Mouse (Mus musculus) macrophage (primary cell): Measurements from ENCODE around the gene Kirrel. TPM values are rescaled to one million over a fixed set of nuclear protein-coding genes. Genes with fewer than 3 reads are reported as not detected.
"Not testable (repeated sequence)": the region's sequence is repeated elsewhere in the genome, so short reads cannot be mapped to it uniquely, and the experiment has no call there.

Source experiments
- H3K27ac ChIP-seq: fragments of 350-480 bp; formaldehyde crosslinking; 2 replicates; pipeline ENCODE4 v1.9.0; 2021
- H3K36me3 ChIP-seq: fragments of 350-480 bp; formaldehyde crosslinking; 2 replicates; pipeline ENCODE4 v1.9.0; 2021; ENCODE audit errors: inconsistent target
- H3K4me3 ChIP-seq: fragments of 350-480 bp; formaldehyde crosslinking; 2 replicates; pipeline ENCODE4 v1.9.0; 2021; ENCODE audit errors: inconsistent target
- H3K79me2 ChIP-seq: fragments of 350-480 bp; formaldehyde crosslinking; 2 replicates; pipeline ENCODE4 v1.9.0; 2021; ENCODE audit errors: inconsistent target
- WGBS: methylation state at CpG from one replicate; pipeline ENCODE4 v1.1.7; 2026; ENCODE audit warnings: inconsistent platforms; ENCODE audit not compliant: missing documents; 5-methylcytosine and 5-hydroxymethylcytosine counted together
- polyA plus RNA-seq: library from polyadenylated mRNA; stranded (reverse); fragments of 250-400 nt; gene quantifications from 3 replicates; pipeline ENCODE4 v1.2.4, GENCODE M21; 2018; ENCODE audit warnings: inconsistent platforms

The Kirrel gene
- polyA plus RNA-seq, 1 experiment from 2014 or later: not detected

DNA sequence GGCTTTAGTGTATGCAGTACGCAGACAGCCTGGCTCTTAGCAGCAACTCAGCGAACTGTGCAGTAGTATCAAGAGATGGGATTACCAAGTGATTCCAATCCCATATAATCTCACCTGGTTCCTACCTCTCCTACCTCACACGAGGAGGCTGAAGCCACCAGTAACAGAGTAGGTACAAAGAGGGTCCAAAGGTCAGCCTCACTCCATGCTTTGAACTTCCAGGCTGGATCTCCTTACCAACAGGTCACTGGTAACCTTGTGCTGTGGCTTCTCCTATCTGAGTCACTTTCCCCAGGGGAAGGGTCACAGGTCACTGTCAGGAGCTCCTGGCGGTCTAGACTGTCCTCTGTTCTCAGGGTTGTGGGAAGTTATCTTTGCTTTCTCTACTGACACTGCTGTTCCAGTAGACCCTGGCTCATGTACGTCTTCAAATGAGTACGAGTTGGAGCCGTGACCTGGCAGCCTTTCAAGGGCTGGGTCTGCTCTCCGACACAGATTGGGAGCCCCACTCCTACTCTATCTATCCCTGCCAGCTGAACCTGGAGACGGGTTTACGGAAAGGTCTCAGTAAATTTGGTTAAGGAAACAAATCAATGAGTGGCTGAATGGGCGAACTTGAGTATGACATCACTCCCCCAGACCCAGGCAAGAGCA, 42.7 kb downstream of the Kirrel start:
- Histone ChIP-seq H3K36me3 (no peaks in the 10 kb centered on the region), H3K27ac (no peak overlapping the region), H3K4me3 (no peak overlapping the region), H3K79me2 (no peaks in the 10 kb centered on the region)
- 68% methylated on average over 11 of the region's 11 CpGs for WGBS

DNA sequence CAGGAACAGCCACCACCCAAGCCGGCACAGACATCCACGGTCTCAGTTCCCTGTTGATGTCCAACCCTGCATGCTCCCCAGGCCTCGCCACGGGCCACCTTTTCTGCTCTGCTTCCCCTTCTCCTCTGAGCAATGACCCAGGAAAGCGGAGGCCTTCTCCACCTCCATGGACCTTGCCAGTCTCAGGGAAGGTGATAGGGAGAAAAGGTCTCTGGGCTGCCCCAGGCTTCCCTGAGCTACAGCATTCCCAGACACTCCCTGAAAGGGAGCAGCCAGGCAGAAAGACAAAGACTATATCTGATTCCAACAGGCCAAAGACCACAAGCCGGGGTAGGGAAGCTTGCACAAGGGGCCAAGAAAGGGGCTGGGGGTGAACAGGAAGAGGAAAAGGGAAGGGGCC, 43.6 kb downstream of the Kirrel start:
- H3K36me3 ChIP-seq: no peaks in the 10 kb centered on the region
- 42% methylated on average over 6 of the region's 6 CpGs for WGBS
- H3K4me3 ChIP-seq: no peak overlapping the region
- H3K79me2 ChIP-seq: no peaks in the 10 kb centered on the region
- H3K27ac ChIP-seq: no peak overlapping the region

DNA sequence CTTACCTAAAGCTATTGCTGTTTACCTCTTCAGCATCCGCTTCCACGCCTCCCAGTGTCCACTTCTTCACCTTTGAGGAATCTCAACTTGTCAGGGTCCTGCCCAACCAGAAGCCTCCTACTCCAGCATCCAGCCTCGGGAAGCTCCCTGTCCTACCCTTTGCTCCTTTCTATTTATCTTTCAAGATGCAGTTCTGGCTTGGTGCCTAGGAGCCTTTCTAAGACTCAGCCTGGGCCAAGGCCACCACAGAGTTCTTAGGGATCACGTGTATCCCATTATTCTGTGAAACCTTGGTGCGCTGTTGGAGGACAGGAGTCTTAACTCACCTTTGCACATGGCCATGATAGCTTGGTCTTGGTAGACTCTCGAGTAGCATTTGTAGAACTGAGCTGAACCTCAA, 50.8 kb downstream of the Kirrel start:
- Histone ChIP-seq H3K27ac (no peak overlapping the region), H3K79me2 (no peaks in the 10 kb centered on the region), H3K36me3 (no peaks in the 10 kb centered on the region), H3K4me3 (no peak overlapping the region)
- 94% methylated on average over 6 of the region's 6 CpGs for WGBS

DNA sequence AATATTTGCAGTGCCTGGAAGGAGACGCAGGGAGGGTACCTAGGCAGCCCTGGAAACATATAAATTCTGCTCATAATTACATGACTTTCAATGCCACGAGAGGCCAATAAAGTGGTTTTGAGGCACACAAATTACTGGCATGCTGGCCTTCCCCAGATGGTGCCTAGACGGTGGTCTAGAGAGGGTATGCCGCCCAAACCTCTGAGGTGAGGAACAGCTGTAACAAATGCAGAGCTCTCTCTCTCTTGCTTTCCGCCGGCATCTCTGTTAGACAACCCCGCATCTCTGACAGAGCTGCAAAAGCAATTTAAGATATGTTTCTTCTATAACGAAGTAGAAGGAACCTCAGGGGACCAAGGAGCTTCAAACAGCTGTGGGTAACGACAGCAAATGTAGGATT, 56.3 kb downstream of the Kirrel start:
- no peak overlapping the region for H3K4me3 ChIP-seq
- WGBS: 92% methylated on average over 9 of the region's 9 CpGs
- H3K79me2 ChIP-seq: no peaks in the 10 kb centered on the region

DNA sequence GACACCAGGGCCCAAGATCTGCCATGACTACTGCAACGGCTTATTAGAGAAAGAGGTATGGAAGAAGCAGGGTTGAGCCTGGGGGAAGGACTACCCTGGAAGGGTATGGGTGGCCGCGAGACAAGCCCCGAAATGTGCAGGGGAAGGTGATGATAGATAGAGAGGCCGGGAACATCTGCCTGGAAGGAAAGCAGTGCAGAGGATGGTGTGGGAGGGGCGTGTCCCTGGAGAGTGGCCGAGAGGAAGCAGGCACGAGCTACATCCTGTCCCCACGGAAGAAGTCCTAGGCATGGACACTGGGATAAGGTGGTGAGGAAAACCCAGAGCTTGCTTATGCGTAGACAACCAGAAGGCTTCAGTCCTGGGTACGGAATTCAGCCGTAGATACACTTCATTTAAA, 56.9 kb downstream of the Kirrel start:
- Histone ChIP-seq H3K36me3 (no peaks in the 10 kb centered on the region), H3K27ac (no peak overlapping the region), H3K79me2 (no peaks in the 10 kb centered on the region), H3K4me3 (no peak overlapping the region)
- WGBS: 77% methylated on average over 12 of the region's 12 CpGs

More for the DNA sequence above, 56.3 kb downstream of the Kirrel start:
- H3K27ac ChIP-seq: no peak overlapping the region
- no peaks in the 10 kb centered on the region for H3K36me3 ChIP-seq

DNA sequence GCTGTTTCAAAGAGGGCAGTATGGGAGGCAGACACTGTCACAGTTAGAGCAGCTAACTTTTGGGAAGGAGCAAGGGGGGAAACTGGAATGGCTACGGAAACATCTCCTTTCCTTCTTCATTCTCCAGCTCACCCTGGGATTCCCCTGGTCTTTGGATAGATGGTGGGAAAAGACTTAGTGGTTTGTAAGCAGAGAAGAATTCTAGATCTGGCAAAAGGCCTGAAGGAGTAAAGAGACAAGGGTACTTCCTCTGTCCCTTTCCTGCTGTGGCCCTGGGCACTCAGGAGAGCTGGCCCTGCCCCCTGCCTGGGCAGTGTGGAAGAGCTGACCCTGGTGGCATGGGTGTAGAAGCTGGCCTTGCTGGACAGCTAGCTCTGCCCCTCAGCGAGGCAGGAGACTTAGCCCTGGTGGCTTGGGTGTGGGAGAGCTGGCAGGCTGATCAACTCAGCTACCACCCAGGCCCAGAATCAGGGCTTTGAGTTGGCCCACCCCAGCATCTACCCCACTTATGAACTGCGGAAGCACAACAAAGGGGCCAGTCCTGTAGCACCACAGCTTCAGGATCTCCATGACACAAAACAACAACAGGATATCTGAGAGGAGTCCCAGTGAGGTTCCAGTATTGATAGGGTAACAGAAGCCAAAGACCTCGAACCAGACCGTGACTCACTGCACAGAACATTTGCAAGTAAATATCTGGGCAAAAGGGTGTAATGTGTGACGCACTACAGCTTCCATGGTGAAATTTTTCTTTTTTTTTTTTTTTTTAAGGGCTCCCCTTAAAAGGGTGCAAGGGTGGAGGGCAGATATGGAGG, 58.6 kb downstream of the Kirrel start:
- WGBS: 90% methylated on average over 6 of the region's 6 CpGs
- Histone ChIP-seq H3K79me2 (no peaks in the 10 kb centered on the region), H3K4me3 (no peak overlapping the region), H3K27ac (no peak overlapping the region), H3K36me3 (no peaks in the 10 kb centered on the region)

DNA sequence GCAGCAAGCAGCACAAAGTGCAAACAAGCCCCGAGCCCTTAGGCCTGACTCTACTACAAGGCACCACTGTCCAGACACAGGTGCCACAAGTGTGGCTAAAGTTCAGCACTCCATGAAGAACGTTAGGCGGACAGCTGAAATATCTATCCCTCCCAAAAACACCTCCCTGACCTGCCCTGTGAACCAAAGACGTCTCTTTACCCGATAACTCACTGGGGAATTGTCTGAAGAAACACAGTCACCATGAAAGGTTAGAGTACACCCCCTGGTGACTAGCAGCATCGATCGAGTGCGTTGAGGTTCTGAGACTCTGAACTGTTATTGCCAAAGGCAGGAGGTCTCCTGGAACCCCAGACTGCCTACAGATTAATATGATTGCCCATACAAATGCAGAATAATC, 59.3 kb downstream of the Kirrel start:
- Histone ChIP-seq H3K79me2 (no peaks in the 10 kb centered on the region), H3K36me3 (no peaks in the 10 kb centered on the region), H3K4me3 (no peak overlapping the region), H3K27ac (no peak overlapping the region)
- 93% methylated on average over 8 of the region's 8 CpGs for WGBS

DNA sequence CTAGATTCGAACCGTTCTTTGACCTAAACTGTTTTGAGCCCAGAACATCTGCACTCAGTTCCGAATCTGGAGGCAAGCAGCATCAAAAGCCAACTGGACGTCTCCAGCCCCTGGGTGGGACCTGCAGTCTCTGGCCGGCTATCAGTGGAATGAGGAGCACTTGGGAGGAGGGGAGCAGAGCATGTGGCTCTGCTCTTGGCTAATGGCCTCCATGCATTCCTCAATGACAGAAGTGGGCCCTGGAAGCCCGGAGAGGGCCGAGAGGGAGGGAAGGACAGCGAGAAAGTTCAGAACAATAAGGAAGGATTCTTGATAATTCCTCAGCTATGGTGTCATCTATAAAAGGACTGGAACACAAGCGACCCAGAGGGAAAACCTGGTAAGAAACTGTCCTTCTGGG, 59.7 kb downstream of the Kirrel start:
- H3K36me3 ChIP-seq: no peaks in the 10 kb centered on the region
- no peak overlapping the region for H3K27ac ChIP-seq
- no peaks in the 10 kb centered on the region for H3K79me2 ChIP-seq
- WGBS: 94% methylated on average over 9 of the region's 9 CpGs
- no peak overlapping the region for H3K4me3 ChIP-seq

DNA sequence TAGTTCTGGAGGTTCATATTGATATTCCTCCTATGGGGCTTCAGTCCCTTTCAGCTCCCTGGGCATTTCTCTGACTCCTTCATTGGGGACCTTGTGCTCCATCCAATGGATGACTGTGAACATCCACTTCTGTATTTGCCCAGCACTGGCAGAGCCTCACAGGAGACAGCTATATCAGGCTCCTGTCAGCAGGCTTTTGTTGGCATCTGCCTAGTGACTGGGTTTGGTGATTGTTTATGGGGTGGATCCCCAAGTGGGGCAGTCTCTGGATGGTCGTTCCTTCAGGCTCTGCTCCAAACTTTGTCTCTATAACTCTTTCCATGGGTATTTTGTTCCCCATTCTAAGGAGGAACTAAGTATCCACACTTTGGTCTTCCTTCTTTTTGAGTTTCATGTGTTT, 60.7 kb downstream of the Kirrel start:
- 0% methylated on average over 1 of the region's 1 CpGs for WGBS
- H3K27ac ChIP-seq, H3K4me3 ChIP-seq, H3K36me3 ChIP-seq, H3K79me2 ChIP-seq: not testable (repeated sequence)

DNA sequence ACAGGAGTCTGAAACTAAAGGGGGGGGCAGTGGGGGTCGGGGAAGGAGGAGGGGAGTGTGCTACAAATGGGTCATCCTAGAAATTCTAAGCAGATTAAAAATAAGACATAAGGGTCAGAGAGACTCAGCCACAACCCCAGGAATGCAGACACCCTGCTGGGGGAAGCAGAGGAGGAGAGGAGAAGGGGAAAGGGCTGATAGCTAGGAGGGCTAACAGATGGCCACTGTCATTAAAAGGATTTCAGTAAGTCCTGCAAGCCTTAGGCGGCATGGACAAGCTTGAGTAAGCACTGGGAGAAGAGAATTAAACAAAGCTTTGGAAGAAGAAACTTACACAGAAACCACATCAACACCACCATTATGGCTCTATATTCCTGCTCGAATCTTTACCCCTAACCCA, 62.3 kb downstream of the Kirrel start:
- Histone ChIP-seq H3K36me3 (no peaks in the 10 kb centered on the region), H3K4me3 (no peak overlapping the region), H3K79me2 (no peaks in the 10 kb centered on the region), H3K27ac (no peak overlapping the region)
- 76% methylated on average over 3 of the region's 3 CpGs for WGBS

DNA sequence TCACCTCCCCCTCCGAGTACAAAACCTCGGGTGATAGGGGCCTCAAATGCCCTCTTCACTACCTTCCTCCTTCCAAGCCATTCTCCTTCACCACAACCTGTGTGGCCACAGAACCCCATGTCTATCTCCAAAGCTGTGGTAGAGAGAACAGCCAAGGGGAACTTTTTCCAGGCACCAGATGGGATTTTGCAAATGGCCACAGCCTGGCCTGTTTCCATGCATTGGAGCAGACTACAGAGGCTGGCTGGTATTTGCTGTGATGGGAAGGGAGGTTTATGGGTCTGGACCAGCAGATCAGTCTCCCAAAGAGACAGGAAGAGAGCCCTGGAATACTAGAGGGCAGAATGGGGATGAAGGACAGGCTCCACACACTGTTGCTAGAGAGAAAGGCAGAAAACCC, 69.7 kb downstream of the Kirrel start:
- whole genome bisulfite sequencing: 18% methylated on average over 2 of the region's 2 CpGs
- Histone ChIP-seq H3K27ac (no peak overlapping the region), H3K36me3 (no peaks in the 10 kb centered on the region), H3K79me2 (no peaks in the 10 kb centered on the region), H3K4me3 (no peak overlapping the region)

DNA sequence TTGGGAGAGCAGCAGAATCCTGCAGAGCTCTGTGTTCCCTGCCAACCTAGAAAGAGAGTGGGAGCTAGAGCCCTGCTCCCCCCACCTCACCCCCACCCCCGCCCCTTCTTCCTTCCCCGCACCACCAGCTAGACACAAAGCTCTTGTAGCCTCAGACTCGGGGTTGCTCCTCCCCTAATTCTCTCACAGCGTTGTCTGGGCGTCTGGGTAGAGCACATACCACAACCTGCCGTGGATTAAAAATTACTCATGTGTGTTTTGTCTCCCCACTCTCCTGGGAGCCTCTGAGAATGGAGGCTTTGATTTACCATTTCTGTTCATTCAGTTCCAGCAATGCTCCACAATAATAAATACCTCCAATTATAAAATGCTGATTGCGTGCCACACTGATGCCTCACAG, 72.2 kb downstream of the Kirrel start:
- no peaks in the 10 kb centered on the region for H3K79me2 ChIP-seq
- WGBS: 37% methylated on average over 6 of the region's 7 CpGs
- H3K4me3 ChIP-seq: no peak overlapping the region
- no peak overlapping the region for H3K27ac ChIP-seq
- no peaks in the 10 kb centered on the region for H3K36me3 ChIP-seq

DNA sequence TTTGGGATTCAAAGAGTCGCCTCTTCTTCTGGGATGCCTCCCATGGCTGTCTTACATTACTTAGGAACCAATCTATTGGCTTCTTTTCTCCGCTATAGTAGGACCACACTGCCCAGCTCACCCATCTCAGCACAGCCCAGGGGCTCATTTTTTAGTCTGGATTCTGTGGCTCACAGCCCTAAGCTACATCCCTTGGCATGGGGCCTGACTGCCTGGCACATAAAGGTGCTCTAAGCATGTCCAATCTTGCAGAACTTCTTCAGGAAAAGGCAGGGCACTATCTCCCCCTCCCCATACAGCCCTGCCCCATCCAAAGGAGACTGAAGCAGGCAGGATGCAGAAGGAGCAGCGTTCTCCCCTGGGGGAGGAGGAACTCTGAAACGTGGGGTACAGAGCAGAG, 73.6 kb downstream of the Kirrel start:
- H3K36me3 ChIP-seq: no peaks in the 10 kb centered on the region
- no peaks in the 10 kb centered on the region for H3K79me2 ChIP-seq
- H3K27ac ChIP-seq: no peak overlapping the region
- WGBS: 71% methylated on average over 4 of the region's 4 CpGs
- H3K4me3 ChIP-seq: no peak overlapping the region

DNA sequence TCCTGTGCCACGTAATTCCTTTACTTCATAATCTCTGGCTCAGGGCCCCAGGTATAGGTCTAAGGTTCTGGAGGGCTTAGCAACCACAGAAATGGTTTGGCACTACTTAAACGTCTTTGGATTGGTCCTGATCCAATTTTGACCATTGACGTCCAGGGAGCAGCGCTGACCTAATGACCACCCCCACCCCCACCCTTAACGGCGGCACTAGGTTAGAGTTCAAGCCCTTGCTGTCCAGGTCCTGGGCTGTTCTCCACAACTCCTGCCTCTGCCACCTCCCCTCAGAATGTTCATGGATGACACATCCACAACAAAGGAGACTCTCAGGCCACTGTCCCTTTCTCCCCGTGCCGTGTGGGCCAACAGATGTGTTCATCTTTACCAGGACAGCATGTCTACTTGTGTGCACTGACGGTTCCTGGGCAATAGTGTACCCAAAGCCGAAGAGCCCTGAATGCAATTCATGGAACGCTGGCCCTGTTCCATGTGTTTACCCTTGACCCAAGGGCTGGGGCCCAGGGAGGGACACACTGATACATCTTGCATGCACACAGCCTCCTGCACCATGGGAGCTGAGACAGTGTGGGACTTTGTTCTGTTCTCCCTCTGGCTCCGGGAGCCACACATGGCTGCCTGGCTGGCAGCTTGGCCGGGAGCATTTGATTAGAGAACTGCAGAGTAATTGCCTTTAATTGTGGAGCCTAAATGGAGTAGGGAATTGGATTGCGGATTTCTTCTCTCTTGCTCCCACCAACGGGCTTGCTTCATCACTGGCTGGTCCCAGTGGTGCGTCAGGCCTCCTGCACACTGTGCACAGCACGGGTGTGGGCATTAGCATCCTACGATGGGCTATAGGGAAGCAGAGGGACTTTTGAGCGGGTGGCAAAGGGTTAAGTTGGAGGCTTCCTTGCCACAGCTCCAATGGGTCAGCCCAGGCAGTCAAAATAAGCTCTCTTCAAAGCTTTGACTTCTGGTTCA, 76.3 kb downstream of the Kirrel start:
- 91% methylated on average over 19 of the region's 19 CpGs for WGBS
- H3K79me2 ChIP-seq: no peaks in the 10 kb centered on the region
- H3K36me3 ChIP-seq: no peaks in the 10 kb centered on the region
- H3K4me3 ChIP-seq: no peak overlapping the region
- no peak overlapping the region for H3K27ac ChIP-seq

DNA sequence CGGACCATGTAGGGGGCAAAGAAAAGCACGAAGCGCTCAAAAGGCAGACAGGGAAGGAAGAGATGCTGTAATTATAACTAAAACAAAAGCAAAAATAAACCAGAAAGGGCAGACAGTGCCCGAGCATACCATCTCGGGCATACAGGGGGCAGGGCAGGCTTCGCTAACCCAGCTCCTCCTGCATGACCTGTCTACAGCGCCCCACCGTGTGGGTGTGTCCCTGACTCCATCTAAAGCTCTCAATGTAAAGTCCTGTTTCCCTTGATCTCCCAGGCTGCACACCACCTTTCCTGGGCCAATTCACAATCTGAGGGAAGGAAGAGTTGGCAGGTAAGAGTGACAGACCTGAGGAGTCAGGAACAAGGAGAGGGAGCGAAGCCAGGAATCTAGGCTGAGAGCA, 77.3 kb downstream of the Kirrel start:
- 86% methylated on average over 9 of the region's 9 CpGs for WGBS
- no peak overlapping the region for H3K27ac ChIP-seq
- H3K4me3 ChIP-seq: no peak overlapping the region
- no peaks in the 10 kb centered on the region for H3K79me2 ChIP-seq
- H3K36me3 ChIP-seq: no peaks in the 10 kb centered on the region
